Mouse (Mus musculus): ENCODE data around the gene Nfkbia. TPM values are rescaled to one million over a fixed set of nuclear protein-coding genes. Genes with fewer than 3 reads are reported as not detected.

The Nfkbia gene
- polyA plus RNA-seq, 1 experiment from 2014 or later: 86.6 TPM

DNA sequence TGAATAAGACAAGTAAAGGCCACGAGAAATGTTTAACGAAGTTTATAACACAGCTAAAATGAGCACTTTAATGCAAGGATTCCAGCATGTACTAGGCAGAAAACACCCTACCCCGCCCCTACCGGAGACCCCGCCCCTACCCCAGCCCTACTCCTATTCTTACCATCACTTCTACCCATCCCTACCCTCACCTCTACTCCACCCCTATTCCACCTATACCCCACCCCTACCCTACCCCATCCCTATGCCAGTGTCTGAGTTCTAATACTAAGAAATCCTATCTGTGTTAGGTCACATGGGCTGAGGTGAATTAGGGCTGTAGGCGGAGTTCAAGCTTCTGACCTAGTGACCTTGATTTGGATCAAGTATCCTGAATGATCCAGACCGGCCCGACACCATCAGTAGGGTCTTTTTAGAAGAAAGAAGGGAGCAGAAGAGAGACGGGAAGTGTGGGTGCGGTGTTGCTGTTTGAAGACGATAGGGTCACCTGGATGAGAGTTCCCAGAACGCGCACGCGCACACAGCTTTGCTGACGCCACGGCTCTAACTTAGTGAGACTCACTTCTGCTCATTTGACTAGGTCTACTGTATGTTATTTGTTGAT, 15.0 kb upstream of the Nfkbia start:
- Histone ChIP-seq H3K4me3 (replicated peaks; ENCODE audit: low read length) (no peak overlapping the region), H3K4me1 (ENCODE audit: control insufficient read depth, insufficient read depth, low read length) (no peaks in the 10 kb centered on the region), H3K9ac (ENCODE audit: low read length) (no peak overlapping the region), H3K9me3 (replicated peaks; ENCODE audit: control insufficient read depth, low read length) (no peaks in the 10 kb centered on the region), H3K27ac (ENCODE audit: low read length) (no peak overlapping the region), H3K36me3 (ENCODE audit: control insufficient read depth, insufficient read depth, low read length) (no peaks in the 10 kb centered on the region), H3K4me2 (ENCODE audit: low read depth, low read length) (no peak overlapping the region), H3K27me3 (ENCODE audit: control insufficient read depth, insufficient read depth, low read length) (no peaks in the 10 kb centered on the region)
- no peak for ATAC-seq (ENCODE audit: insufficient read depth, low FRiP score)
- WGBS: 79% methylated on average over 17 of the region's 17 CpGs

DNA sequence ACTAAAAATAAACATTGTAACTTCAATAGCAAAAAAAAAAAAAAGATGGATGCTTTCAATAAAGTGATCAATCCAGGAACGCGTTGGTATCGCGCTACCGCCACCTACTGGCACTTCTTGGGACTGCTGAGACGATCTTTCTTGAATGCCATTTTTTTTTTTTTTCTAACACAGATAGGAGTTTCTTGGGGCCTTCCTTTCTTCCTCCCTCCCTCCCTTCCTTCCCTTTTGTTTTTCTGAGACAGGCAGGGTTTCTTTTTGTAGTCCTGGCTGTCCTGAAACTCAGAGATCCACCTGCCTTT, 13.5 kb upstream of the Nfkbia start:
- H3K9me3 ChIP-seq (replicated peaks; ENCODE audit: control insufficient read depth, low read length): no peaks in the 10 kb centered on the region
- under 1% methylated on average over 6 of the region's 6 CpGs for WGBS
- H3K4me2 ChIP-seq (ENCODE audit: low read depth, low read length): no peak overlapping the region
- ATAC-seq (ENCODE audit: insufficient read depth, low FRiP score): no peak
- no peak overlapping the region for H3K27ac ChIP-seq (ENCODE audit: low read length)
- no peaks in the 10 kb centered on the region for H3K36me3 ChIP-seq (ENCODE audit: control insufficient read depth, insufficient read depth, low read length)
- no peak overlapping the region for H3K9ac ChIP-seq (ENCODE audit: low read length)
- H3K4me1 ChIP-seq (ENCODE audit: control insufficient read depth, insufficient read depth, low read length): no peaks in the 10 kb centered on the region
- no peaks in the 10 kb centered on the region for H3K27me3 ChIP-seq (ENCODE audit: control insufficient read depth, insufficient read depth, low read length)
- H3K4me3 ChIP-seq (replicated peaks; ENCODE audit: low read length): no peak overlapping the region

DNA sequence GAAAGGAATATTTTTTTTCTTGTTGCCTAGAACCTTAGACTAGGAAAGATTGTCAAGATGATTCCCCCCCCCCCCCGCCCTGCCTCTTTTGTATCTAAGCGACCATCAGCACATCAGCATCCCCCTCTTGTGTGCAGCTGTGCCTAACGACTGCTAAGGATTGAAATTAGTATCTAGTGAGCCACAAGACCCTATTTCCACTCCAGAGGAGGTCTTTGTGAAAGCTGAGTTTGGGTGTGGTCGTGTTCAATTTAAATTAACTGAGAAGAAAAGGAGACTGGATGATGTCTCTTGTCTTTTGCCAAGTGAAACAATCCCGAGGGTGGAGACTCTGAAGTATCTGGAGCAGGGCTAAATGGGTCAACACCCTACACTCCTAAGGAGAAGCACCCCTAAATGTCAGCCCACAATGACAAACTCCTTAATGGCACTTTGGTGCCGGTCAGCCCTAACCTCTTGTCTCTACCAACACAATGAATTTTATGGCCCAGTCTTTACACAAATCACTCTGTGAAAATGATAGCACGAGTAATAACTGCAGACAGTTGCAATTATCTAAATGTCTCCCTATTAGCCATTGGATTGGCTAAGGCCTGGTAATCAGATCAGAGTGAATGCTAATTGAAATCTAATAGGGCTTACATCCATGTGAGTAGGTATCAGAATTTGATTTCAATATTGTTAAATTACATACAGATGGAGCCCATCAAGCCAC, 13.0 kb upstream of the Nfkbia start:
- no peak for ATAC-seq (ENCODE audit: insufficient read depth, low FRiP score)
- Histone ChIP-seq H3K4me1 (ENCODE audit: control insufficient read depth, insufficient read depth, low read length) (no peaks in the 10 kb centered on the region), H3K9me3 (replicated peaks; ENCODE audit: control insufficient read depth, low read length) (no peaks in the 10 kb centered on the region), H3K4me3 (replicated peaks; ENCODE audit: low read length) (no peak overlapping the region), H3K4me2 (ENCODE audit: low read depth, low read length) (no peak overlapping the region), H3K9ac (ENCODE audit: low read length) (no peak overlapping the region), H3K36me3 (ENCODE audit: control insufficient read depth, insufficient read depth, low read length) (no peaks in the 10 kb centered on the region), H3K27ac (ENCODE audit: low read length) (no peak overlapping the region), H3K27me3 (ENCODE audit: control insufficient read depth, insufficient read depth, low read length) (no peaks in the 10 kb centered on the region)
- 62% methylated on average over 7 of the region's 7 CpGs for WGBS

DNA sequence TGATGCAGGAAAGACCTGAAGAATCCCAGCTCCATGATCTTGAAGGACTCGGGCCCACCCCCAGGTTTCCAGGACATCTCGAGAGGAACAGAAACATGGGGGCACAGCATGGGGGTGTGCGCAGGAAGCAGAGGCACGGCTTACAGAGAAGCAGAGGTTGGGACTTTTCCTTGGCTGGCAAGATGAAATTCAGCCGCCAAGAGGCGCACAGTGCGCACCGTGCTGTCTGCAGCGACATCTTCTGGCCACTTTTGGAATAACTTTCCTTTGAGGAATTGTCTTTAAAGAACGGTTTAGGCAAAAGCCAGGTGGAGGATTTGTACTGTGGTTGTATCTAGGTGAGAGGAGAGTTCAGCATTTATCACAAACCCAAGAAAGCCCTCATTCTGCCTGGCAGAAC, 6.6 kb upstream of the Nfkbia start:
- Histone ChIP-seq H3K9me3 (replicated peaks; ENCODE audit: control insufficient read depth, low read length) (no peaks in the 10 kb centered on the region), H3K4me3 (replicated peaks; ENCODE audit: low read length) (no peak overlapping the region), H3K4me2 (ENCODE audit: low read depth, low read length) (peak overlapping the region; percentile 29), H3K4me1 (ENCODE audit: control insufficient read depth, insufficient read depth, low read length) (peaks cover 14% of the 10 kb centered on the region), H3K36me3 (ENCODE audit: control insufficient read depth, insufficient read depth, low read length) (no peaks in the 10 kb centered on the region), H3K9ac (ENCODE audit: low read length) (0 out of 2 replicates have a peak overlapping the region, but pooled peaks have one; percentile 50), H3K27ac (ENCODE audit: low read length) (no peak overlapping the region), H3K27me3 (ENCODE audit: control insufficient read depth, insufficient read depth, low read length) (no peaks in the 10 kb centered on the region)
- 1% methylated on average over 10 of the region's 10 CpGs for WGBS
- ATAC-seq (ENCODE audit: insufficient read depth, low FRiP score): peak; percentile 51; the same call in 1 of the 2 replicates

DNA sequence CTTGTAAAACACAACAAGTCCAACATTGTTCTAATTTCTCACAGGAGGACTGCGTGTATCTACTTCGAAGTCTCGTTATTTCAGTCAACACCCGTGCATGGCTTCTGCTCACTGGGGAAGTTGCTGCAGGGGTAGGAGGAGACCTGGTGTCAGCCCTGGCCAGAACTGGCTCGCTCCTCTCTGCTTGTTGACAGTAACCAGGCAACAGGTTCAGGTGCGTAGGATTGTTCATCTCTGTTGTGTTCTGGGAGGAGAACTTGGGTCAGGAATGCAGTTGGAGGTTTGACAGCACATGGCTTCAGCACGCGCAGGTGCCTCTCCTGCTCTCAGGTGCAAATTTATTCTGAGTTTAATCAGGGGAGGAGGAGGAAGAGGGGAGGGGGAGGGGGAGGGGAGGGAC, 5.3 kb upstream of the Nfkbia start:
- 55% methylated on average over 8 of the region's 8 CpGs for WGBS
- Histone ChIP-seq H3K27me3 (ENCODE audit: control insufficient read depth, insufficient read depth, low read length) (no peaks in the 10 kb centered on the region), H3K36me3 (ENCODE audit: control insufficient read depth, insufficient read depth, low read length) (no peaks in the 10 kb centered on the region), H3K9ac (ENCODE audit: low read length) (no peak overlapping the region), H3K4me2 (ENCODE audit: low read depth, low read length) (no peak overlapping the region), H3K27ac (ENCODE audit: low read length) (no peak overlapping the region), H3K4me3 (replicated peaks; ENCODE audit: low read length) (no peak overlapping the region), H3K9me3 (replicated peaks; ENCODE audit: control insufficient read depth, low read length) (no peaks in the 10 kb centered on the region), H3K4me1 (ENCODE audit: control insufficient read depth, insufficient read depth, low read length) (peaks cover 22% of the 10 kb centered on the region)
- no peak for ATAC-seq (ENCODE audit: insufficient read depth, low FRiP score)

DNA sequence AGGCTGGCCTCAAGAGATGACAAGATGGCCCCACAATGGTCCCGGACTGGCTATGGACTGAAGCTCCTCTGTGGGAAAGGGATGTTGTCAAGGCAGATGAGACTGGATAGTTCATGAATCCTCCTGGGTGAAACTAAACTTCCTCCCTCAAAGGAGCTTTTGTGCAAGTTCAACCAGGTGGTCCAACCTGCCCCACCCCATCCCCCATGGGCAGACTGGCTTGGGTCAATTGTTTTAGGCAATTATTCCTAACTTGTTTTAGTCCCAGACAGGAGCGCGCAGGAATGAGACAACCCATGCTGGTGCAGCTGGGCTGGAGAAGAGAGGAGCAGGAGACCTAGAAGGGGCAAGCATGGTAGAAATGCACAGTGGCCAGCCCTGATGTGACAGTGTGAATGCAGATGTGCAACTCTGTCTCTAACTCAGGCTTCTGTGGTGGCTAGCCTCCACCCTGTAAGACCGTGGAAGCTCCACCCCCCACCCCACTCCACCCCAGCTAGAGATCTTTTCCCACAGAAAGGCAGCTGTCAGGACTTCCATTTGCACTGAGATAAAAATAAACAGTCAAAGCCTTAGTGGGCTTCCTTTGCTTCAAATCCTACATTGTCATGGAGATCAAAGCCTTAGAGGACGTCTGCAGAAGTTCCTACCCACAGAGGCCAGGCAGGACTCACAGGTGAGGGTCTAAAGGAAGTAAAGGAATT, 3.6 kb upstream of the Nfkbia start:
- H3K9me3 ChIP-seq (replicated peaks; ENCODE audit: control insufficient read depth, low read length): no peaks in the 10 kb centered on the region
- peaks cover 26% of the 10 kb centered on the region for H3K4me1 ChIP-seq (ENCODE audit: control insufficient read depth, insufficient read depth, low read length)
- no peak overlapping the region for H3K4me2 ChIP-seq (ENCODE audit: low read depth, low read length)
- H3K36me3 ChIP-seq (ENCODE audit: control insufficient read depth, insufficient read depth, low read length): no peaks in the 10 kb centered on the region
- no peak for ATAC-seq (ENCODE audit: insufficient read depth, low FRiP score)
- H3K27me3 ChIP-seq (ENCODE audit: control insufficient read depth, insufficient read depth, low read length): no peaks in the 10 kb centered on the region
- 64% methylated on average over 5 of the region's 5 CpGs for WGBS
- no peak overlapping the region for H3K4me3 ChIP-seq (replicated peaks; ENCODE audit: low read length)
- H3K27ac ChIP-seq (ENCODE audit: low read length): no peak overlapping the region; the same call in 1 of the 2 replicates
- H3K9ac ChIP-seq (ENCODE audit: low read length): no peak overlapping the region

DNA sequence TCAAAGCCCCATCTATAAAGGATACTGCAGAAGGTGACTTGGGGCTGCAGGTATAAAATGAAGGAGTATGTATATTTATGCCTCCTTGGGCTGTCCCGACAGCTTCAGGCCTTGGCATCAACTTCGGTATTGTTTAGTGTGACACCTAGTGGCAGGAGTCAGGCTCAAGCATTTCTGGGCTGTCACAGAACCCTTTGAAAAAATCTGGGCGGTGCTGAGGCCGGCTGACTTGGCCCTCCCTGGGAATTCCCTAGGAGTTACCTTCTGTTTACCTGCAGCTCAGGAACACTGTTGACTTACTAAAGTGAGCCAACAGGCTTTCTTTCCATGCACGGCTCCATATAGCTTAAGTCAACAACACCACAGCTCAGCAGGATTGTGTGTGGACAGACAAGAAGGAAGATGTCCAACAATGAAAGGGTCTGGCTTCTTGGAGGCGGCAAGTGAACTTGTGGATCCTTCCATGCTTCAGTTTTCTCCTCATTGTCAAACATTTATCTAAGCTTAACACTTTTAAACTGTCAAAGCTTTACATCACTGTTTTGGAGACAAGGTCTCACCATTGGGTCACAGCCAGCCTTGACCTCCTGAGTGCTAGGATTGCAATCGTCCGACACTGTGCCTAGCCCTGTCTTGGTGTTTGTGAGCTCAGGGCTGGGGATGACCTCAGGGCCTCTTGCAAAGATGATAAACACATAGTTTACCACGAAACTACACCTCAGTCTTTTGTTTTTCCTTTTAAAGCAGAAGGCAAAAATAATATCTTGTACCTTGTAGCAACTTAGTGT, 2.9 kb upstream of the Nfkbia start:
- Histone ChIP-seq H3K4me2 (ENCODE audit: low read depth, low read length) (no peak overlapping the region), H3K4me3 (replicated peaks; ENCODE audit: low read length) (no peak overlapping the region), H3K9ac (ENCODE audit: low read length) (no peak overlapping the region), H3K9me3 (replicated peaks; ENCODE audit: control insufficient read depth, low read length) (no peaks in the 10 kb centered on the region), H3K36me3 (ENCODE audit: control insufficient read depth, insufficient read depth, low read length) (no peaks in the 10 kb centered on the region), H3K4me1 (ENCODE audit: control insufficient read depth, insufficient read depth, low read length) (peaks cover 33% of the 10 kb centered on the region), H3K27me3 (ENCODE audit: control insufficient read depth, insufficient read depth, low read length) (no peaks in the 10 kb centered on the region), H3K27ac (ENCODE audit: low read length) (peak overlapping the region; percentile 58; the same call in 1 of the 2 replicates)
- peak; percentile 29; the same call in 1 of the 2 replicates for ATAC-seq (ENCODE audit: insufficient read depth, low FRiP score)
- 26% methylated on average over 9 of the region's 9 CpGs for WGBS

DNA sequence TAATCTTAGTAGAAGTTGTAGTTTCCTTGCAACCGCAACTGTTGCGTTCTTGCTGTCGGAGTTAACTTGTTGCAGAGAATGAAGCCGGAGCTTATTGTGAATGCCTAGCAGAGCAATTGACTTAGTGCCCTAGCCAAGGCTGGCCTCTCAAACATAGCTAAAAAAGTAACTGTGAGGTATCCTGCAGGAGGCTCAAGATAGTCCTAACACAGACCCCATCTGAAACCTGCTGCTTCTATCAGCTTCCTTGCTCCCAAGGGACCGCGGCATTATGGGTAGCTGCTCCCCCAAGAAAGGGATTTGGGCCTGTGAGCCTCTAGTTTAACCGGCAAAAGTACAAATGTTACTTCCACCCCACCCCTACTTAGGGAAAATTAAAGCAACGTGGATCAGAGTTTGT, 934 bp upstream of the Nfkbia start:
- peak overlapping the region; percentile 99 for H3K9ac ChIP-seq (ENCODE audit: low read length)
- 0 out of 2 replicates have a peak, but pooled peaks cover 3% of the 10 kb centered on the region for H3K36me3 ChIP-seq (ENCODE audit: control insufficient read depth, insufficient read depth, low read length)
- ATAC-seq (ENCODE audit: insufficient read depth, low FRiP score): no peak
- H3K4me1 ChIP-seq (ENCODE audit: control insufficient read depth, insufficient read depth, low read length): peaks cover 33% of the 10 kb centered on the region
- H3K27me3 ChIP-seq (ENCODE audit: control insufficient read depth, insufficient read depth, low read length): no peaks in the 10 kb centered on the region
- H3K9me3 ChIP-seq (replicated peaks; ENCODE audit: control insufficient read depth, low read length): no peaks in the 10 kb centered on the region
- 43% methylated on average over 8 of the region's 8 CpGs for WGBS
- peak overlapping the region; percentile 87 for H3K4me2 ChIP-seq (ENCODE audit: low read depth, low read length)
- peak overlapping the region; percentile 100 for H3K27ac ChIP-seq (ENCODE audit: low read length)
- peak overlapping the region; percentile 88 for H3K4me3 ChIP-seq (replicated peaks; ENCODE audit: low read length)

Data from stomach, embryonic 16.5 days (tissue).